Mouse (Mus musculus) lung, postnatal 0 days (tissue): ENCODE measurements around the gene Ldb1.

Experiments used
- CTCF ChIP-seq: IDR thresholded peaks from 2 replicates; pipeline ENCODE4 v1.5.1; 2016; ENCODE audit warnings: antibody characterized with exemption, mild to moderate bottlenecking
- EP300 ChIP-seq: IDR thresholded peaks from 2 replicates; pipeline ENCODE4 v1.6.1; 2016; ENCODE audit warnings: antibody characterized with exemption, mild to moderate bottlenecking, control low read depth

DNA sequence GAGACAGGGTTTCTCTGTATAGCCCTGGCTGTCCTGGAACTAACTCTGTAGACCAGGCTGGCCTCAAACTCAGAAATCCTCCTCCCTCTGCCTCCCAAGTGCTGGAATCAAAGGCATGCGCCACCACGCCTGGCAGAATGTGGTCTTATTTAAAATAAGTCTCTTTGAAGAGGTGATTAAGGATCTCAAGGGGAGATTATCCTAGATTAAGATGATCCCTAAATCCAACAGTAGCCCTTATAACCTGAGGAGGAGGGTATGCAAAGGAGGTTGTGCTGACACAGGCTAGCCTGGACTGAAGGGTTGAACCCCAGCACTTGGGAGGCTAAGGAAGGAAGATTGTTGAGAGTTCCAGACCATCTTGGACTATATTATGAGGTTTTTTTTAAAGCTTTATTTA lies 29.0 kb downstream of the Ldb1 start:
- TF ChIP-seq EP300 (no peak), CTCF (no peak)
